Mouse (Mus musculus): ENCODE results near the gene Trim60. TPM values are rescaled to one million over a fixed set of nuclear protein-coding genes. Genes with fewer than 3 reads are reported as not detected.

The Trim60 gene
- polyA plus RNA-seq, 1 experiment = not detected

DNA sequence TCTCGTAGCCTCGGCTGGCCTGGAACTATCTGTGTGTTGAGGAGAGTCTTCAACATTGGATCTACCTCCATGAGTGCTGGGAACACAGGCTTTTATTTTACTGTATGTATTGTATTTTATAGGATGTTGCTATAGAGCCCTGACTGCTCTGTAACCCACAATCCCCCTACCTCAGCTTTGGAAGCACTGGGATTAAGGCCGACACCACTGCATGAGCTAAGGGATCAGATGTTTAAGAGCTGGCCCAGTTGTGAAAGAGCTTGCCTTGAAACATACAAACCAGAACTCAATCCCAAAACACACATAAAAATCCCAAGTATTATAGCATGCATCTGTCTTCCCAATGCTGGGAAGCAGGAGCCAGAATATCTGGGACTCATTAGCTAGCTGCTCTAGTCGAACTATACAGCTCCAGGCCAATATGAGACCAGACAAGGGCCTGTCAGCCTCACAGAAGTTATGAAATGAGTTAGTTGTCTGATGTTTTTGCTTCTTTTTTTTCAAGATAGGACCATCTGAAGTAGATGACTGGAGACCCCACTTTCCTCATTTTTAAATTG is 19.5 kb downstream of the Trim60 start:
- no peak overlapping the region for H3K4me3 ChIP-seq (ENCODE audit: extremely low read depth, insufficient read depth, insufficient read length)
- WGBS = 85% methylated on average over 4 of the region's 4 CpGs
- TF ChIP-seq POLR2A (IDR thresholded peaks at IDR 0.05; ENCODE audit: low read depth, low read length) (no peak), CTCF (IDR thresholded peaks at IDR 0.05; ENCODE audit: extremely low read depth, insufficient read depth, insufficient read length, insufficient replicate concordance) (no peak)

DNA sequence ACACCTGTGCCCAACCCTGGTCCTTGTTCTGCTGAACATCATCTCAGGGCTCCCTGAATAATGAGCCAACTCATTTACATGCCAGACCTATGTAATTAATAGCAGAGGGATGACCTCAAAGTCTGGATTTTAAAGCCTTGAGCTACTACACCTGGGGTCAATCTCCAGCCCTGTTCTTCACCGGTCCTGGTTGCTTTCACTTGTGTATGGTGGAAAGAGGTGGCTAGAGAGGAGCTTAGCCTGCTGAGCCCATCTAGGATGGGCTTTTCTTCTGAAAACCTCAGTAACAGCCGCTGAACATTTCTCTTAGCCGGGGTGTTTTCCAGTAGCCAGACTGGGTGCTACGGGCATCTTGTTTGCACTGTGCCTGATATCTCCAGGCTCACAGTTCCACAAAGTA is 30.7 kb downstream of the Trim60 start, which contains the start of gene Trim75:
Gene Trim75, minus strand, starts transcription at position 101 of the 400 bp plus-strand sequence.
- Histone ChIP-seq H3K4me1 (ENCODE audit: control insufficient read depth, insufficient read depth, insufficient read length) (no peaks in the 10 kb centered on the region), H3K36me3 (ENCODE audit: control insufficient read depth, insufficient read depth, low read length) (no peaks in the 10 kb centered on the region), H3K4me3 (ENCODE audit: extremely low read depth, insufficient read depth, insufficient read length) (no peak within 1 kb of the TSS), H3K27me3 (ENCODE audit: control insufficient read depth, insufficient read depth, low read length) (no peaks in the 10 kb centered on the region), H3K27ac (ENCODE audit: insufficient read depth, low read length) (no peak within 1 kb of the TSS)
- 94% methylated on average over 4 of the region's 4 CpGs for WGBS
- no peak for DNase-seq (ENCODE audit: low read depth in 1 of 2, low spot score in 2 of 2)
- TF ChIP-seq POLR2A (IDR thresholded peaks at IDR 0.05; ENCODE audit: low read depth, low read length) (no peak), CTCF (IDR thresholded peaks at IDR 0.05; ENCODE audit: extremely low read depth, insufficient read depth, insufficient read length, insufficient replicate concordance) (no peak)

More for the DNA sequence above, 19.5 kb downstream of the Trim60 start:
- no peaks in the 10 kb centered on the region for H3K27me3 ChIP-seq (ENCODE audit: control insufficient read depth, insufficient read depth, low read length)
- H3K4me1 ChIP-seq (ENCODE audit: control insufficient read depth, insufficient read depth, insufficient read length) = no peaks in the 10 kb centered on the region
- no peak overlapping the region for H3K27ac ChIP-seq (ENCODE audit: insufficient read depth, low read length)
- DNase-seq (ENCODE audit: low read depth in 1 of 2, low spot score in 2 of 2) = no peak
- no peaks in the 10 kb centered on the region for H3K36me3 ChIP-seq (ENCODE audit: control insufficient read depth, insufficient read depth, low read length)

- Histone ChIP-seq H3K27ac (ENCODE audit: insufficient read depth, low read length) (no peak overlapping the region), H3K27me3 (ENCODE audit: control insufficient read depth, insufficient read depth, low read length) (no peaks in the 10 kb centered on the region), H3K4me3 (ENCODE audit: extremely low read depth, insufficient read depth, insufficient read length) (no peak overlapping the region), H3K4me1 (ENCODE audit: control insufficient read depth, insufficient read depth, insufficient read length) (no peaks in the 10 kb centered on the region), H3K36me3 (ENCODE audit: control insufficient read depth, insufficient read depth, low read length) (no peaks in the 10 kb centered on the region)
- WGBS = 64% methylated on average over 20 of the region's 20 CpGs
- TF ChIP-seq CTCF (IDR thresholded peaks at IDR 0.05; ENCODE audit: extremely low read depth, insufficient read depth, insufficient read length, insufficient replicate concordance) = no peak
- no peak for TF ChIP-seq POLR2A (IDR thresholded peaks at IDR 0.05; ENCODE audit: low read depth, low read length)
- DNase-seq (ENCODE audit: low read depth in 1 of 2, low spot score in 2 of 2) = no peak
Measured at GRCm38 (mm10) chr8:64983150-64983897, 35.1 kb downstream of the Trim60 start.

GRCm38 (mm10) chr8:64962836-64963235 is 55.5 kb downstream of the Trim60 start:
- Histone ChIP-seq H3K27me3 (ENCODE audit: control insufficient read depth, insufficient read depth, low read length) (no peaks in the 10 kb centered on the region), H3K36me3 (ENCODE audit: control insufficient read depth, insufficient read depth, low read length) (peaks cover 25% of the 10 kb centered on the region), H3K4me3 (ENCODE audit: extremely low read depth, insufficient read depth, insufficient read length) (no peak overlapping the region), H3K27ac (ENCODE audit: insufficient read depth, low read length) (no peak overlapping the region), H3K4me1 (ENCODE audit: control insufficient read depth, insufficient read depth, insufficient read length) (no peaks in the 10 kb centered on the region)
- TF ChIP-seq POLR2A (IDR thresholded peaks at IDR 0.05; ENCODE audit: low read depth, low read length) = no peak
- no peak for TF ChIP-seq CTCF (IDR thresholded peaks at IDR 0.05; ENCODE audit: extremely low read depth, insufficient read depth, insufficient read length, insufficient replicate concordance)
- DNase-seq (ENCODE audit: low read depth in 1 of 2, low spot score in 2 of 2) = no peak

- Histone ChIP-seq H3K4me1 (ENCODE audit: control insufficient read depth, insufficient read depth, insufficient read length) (no peaks in the 10 kb centered on the region), H3K27me3 (ENCODE audit: control insufficient read depth, insufficient read depth, low read length) (no peaks in the 10 kb centered on the region), H3K4me3 (ENCODE audit: extremely low read depth, insufficient read depth, insufficient read length) (no peak overlapping the region), H3K36me3 (ENCODE audit: control insufficient read depth, insufficient read depth, low read length) (peaks cover 19% of the 10 kb centered on the region), H3K27ac (ENCODE audit: insufficient read depth, low read length) (no peak overlapping the region)
- TF ChIP-seq CTCF (IDR thresholded peaks at IDR 0.05; ENCODE audit: extremely low read depth, insufficient read depth, insufficient read length, insufficient replicate concordance) = no peak
- TF ChIP-seq POLR2A (IDR thresholded peaks at IDR 0.05; ENCODE audit: low read depth, low read length) = no peak
- no peak for DNase-seq (ENCODE audit: low read depth in 1 of 2, low spot score in 2 of 2)
- 83% methylated on average over 9 of the region's 9 CpGs for WGBS
Measured at GRCm38 (mm10) chr8:64959025-64959424, 59.4 kb downstream of the Trim60 start.

DNA sequence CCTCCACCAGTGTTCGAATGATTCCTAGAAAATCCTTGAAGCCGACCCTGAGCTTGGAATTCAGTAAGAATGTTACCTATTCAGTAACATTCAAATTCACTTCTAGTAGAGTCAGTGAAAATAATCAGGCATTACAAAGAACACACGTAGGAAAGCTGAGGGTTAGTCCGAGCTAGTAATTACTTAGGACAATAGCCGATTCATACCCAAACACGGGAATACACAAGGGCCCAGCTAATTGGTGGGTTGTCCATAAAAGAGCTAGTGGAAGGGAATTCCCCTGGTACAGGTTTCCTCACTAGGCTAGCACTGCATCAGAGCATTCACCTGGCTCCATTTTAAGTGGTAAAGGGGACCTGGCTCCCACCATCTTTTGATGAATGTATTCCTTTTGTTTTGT is 66.3 kb downstream of the Trim60 start:
- Histone ChIP-seq H3K4me1 (ENCODE audit: control insufficient read depth, insufficient read depth, insufficient read length) (no peaks in the 10 kb centered on the region; the same call in none of the 2 replicates), H3K4me3 (ENCODE audit: extremely low read depth, insufficient read depth, insufficient read length) (no peak overlapping the region), H3K27ac (ENCODE audit: insufficient read depth, low read length) (no peak overlapping the region), H3K36me3 (ENCODE audit: control insufficient read depth, insufficient read depth, low read length) (peaks cover 2% of the 10 kb centered on the region; the same call in 1 of the 2 replicates), H3K27me3 (ENCODE audit: control insufficient read depth, insufficient read depth, low read length) (no peaks in the 10 kb centered on the region)
- WGBS = 93% methylated on average over 6 of the region's 6 CpGs
- TF ChIP-seq CTCF (IDR thresholded peaks at IDR 0.05; ENCODE audit: extremely low read depth, insufficient read depth, insufficient read length, insufficient replicate concordance) (no peak), POLR2A (IDR thresholded peaks at IDR 0.05; ENCODE audit: low read depth, low read length) (no peak)
- no peak for DNase-seq (ENCODE audit: low read depth in 1 of 2, low spot score in 2 of 2)

Other genes starting within 250 kb of the Trim60 start
- 5.2 and 5.3 TPM in 2 replicates for gene Klhl2, start 168.6 kb downstream of the Trim60 start, polyA plus RNA-seq (2012; rRNA removed)
- 40.0 and 51.9 TPM in 2 replicates for gene Tmem192, start 71.4 kb downstream of the Trim60 start, polyA plus RNA-seq (2012; rRNA removed)
- not detected in 2 replicates for gene Trim75, start 30.8 kb downstream of the Trim60 start, polyA plus RNA-seq (2012; rRNA removed)
- not detected in 2 replicates for gene Trim61, start 61 bp downstream of the Trim60 start, polyA plus RNA-seq (2012; rRNA removed)
- not detected in 2 replicates for gene Apela, start 18.8 kb upstream of the Trim60 start, polyA plus RNA-seq (2012; rRNA removed)
- not detected in 2 replicates for gene Gm10663, start 56.4 kb upstream of the Trim60 start, polyA plus RNA-seq (2012; rRNA removed)
- not detected in 2 replicates for gene BC030870, start 111.0 kb upstream of the Trim60 start, polyA plus RNA-seq (2012; rRNA removed)